Mouse (Mus musculus): Measurements from ENCODE around the gene Mccc1.

- no peak for TF ChIP-seq CTCF (conservative IDR thresholded peaks at IDR 0.05 in 1 of 2, IDR thresholded peaks at IDR 0.05 in 1 of 2; ENCODE audit: low read depth in 2 of 2, low read length in 2 of 2)
- TF ChIP-seq ETS1 (conservative IDR thresholded peaks at IDR 0.05; ENCODE audit: low read depth, low read length), result no peak
These were observed 48.6 kb upstream of the Mccc1 start for GRCm38 (mm10) chr3:36049106-36049505.
